Mouse (Mus musculus): Measurements from ENCODE around the gene Pars2. TPM values are rescaled to one million over a fixed set of nuclear protein-coding genes. Genes with fewer than 3 reads are reported as not detected.

The Pars2 gene
- polyA plus RNA-seq, 1 experiment from 2014 or later: 4.3 TPM

DNA sequence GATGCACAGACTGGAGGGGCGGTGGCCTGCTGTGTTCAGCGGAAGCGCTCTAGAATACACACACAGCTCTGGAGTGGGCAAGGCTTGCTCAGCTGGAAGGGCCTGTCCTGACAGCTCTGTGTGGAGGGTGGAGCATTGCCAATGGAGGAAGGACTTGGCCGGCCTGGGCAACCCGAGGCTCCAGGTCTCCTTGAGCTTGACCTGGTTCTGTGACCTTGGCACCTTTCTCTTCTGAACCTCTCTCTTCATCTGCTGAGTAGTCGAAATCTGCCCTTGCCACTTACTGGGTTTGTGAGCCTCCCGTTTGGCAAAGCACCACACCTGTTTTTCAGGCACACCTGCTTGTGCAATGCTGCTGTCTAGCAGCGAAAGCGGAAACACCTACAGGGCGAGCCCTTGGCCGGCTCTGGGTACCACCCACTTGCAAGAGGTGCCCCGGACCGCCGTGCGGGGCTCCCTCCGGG lies 28.8 kb upstream of the Pars2 start, which contains the start of gene Ttc22:
Ttc22 (plus strand) TSS at position 403 of the 464 bp plus-strand sequence.
- peak within 1 kb of the TSS; percentile 22 for H3K4me3 ChIP-seq (ENCODE audit: low read depth, low read length)
- H3K27me3 ChIP-seq (ENCODE audit: insufficient read depth, low read length): peaks cover 31% of the 10 kb centered on the region
- H3K36me3 ChIP-seq (replicated peaks; ENCODE audit: insufficient read depth, low read length): no peaks in the 10 kb centered on the region
- H3K4me1 ChIP-seq (ENCODE audit: insufficient read depth): peaks cover 2% of the 10 kb centered on the region; the same call in 1 of the 2 replicates
- H3K9ac ChIP-seq (replicated peaks): no peak within 1 kb of the TSS
- H3K9me3 ChIP-seq (ENCODE audit: low read length): no peaks in the 10 kb centered on the region
- ATAC-seq (peak; percentile 51; the same call in 1 of the 2 replicates), DNase-seq (no peak)
- 22% methylated on average over 16 of the region's 16 CpGs for WGBS (ENCODE audit: insufficient replicate concordance)
- no peak within 1 kb of the TSS for H3K27ac ChIP-seq (ENCODE audit: low read depth)
- TF ChIP-seq CTCF (IDR thresholded peaks at IDR 0.05; ENCODE audit: low read depth): no peak
- TF ChIP-seq EP300 (IDR thresholded peaks at IDR 0.05; ENCODE audit: low read depth): no peak
- peak within 1 kb of the TSS; percentile 59 for H3K4me2 ChIP-seq (ENCODE audit: low read depth, low read length)

- H3K36me3 ChIP-seq (replicated peaks; ENCODE audit: insufficient read depth, low read length): no peaks in the 10 kb centered on the region
- no peak overlapping the region for H3K9ac ChIP-seq (replicated peaks)
- peaks cover 27% of the 10 kb centered on the region for H3K27me3 ChIP-seq (ENCODE audit: insufficient read depth, low read length)
- no peak overlapping the region for H3K27ac ChIP-seq (ENCODE audit: low read depth)
- WGBS (ENCODE audit: insufficient replicate concordance): 22% methylated on average over 28 of the region's 28 CpGs
- no peak for DNase-seq
- TF ChIP-seq EP300 (IDR thresholded peaks at IDR 0.05; ENCODE audit: low read depth) (no peak), CTCF (IDR thresholded peaks at IDR 0.05; ENCODE audit: low read depth) (no peak)
- H3K4me2 ChIP-seq (ENCODE audit: low read depth, low read length): no peak overlapping the region
- H3K4me3 ChIP-seq (ENCODE audit: low read depth, low read length): 0 out of 2 replicates have a peak overlapping the region, but pooled peaks have one; percentile 22
- H3K9me3 ChIP-seq (ENCODE audit: low read length): no peaks in the 10 kb centered on the region
- H3K4me1 ChIP-seq (ENCODE audit: insufficient read depth): no peaks in the 10 kb centered on the region
- ATAC-seq: no peak
Measured at GRCm38 (mm10) chr4:106622712-106623111, 28.2 kb upstream of the Pars2 start.

DNA sequence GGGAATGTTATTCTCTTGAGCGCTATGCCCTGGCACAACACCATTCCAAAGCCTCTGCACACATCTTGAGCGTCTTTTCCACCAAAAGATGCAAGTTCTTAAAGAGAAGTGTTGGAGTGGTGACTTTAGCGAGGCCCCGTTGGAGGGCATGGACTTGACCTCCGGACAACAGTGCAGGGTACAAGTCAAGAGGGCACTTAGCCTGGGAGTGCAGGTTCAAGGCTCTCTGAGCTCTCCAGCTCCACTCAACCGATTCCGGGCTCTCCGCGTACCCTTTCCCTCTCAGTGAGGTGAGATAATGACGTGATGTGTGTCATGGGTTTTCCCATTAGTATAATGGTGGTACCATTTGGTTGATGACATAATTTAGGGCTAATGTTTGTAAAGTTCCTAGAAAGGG lies 26.6 kb upstream of the Pars2 start:
- 86% methylated on average over 10 of the region's 10 CpGs for WGBS (ENCODE audit: insufficient replicate concordance)
- Histone ChIP-seq H3K9me3 (ENCODE audit: low read length) (no peaks in the 10 kb centered on the region), H3K4me3 (ENCODE audit: low read depth, low read length) (no peak overlapping the region), H3K9ac (replicated peaks) (no peak overlapping the region), H3K4me2 (ENCODE audit: low read depth, low read length) (no peak overlapping the region), H3K36me3 (replicated peaks; ENCODE audit: insufficient read depth, low read length) (no peaks in the 10 kb centered on the region), H3K27me3 (ENCODE audit: insufficient read depth, low read length) (peaks cover 27% of the 10 kb centered on the region), H3K27ac (ENCODE audit: low read depth) (no peak overlapping the region), H3K4me1 (ENCODE audit: insufficient read depth) (no peaks in the 10 kb centered on the region)
- ATAC-seq (no peak), DNase-seq (no peak)
- TF ChIP-seq EP300 (IDR thresholded peaks at IDR 0.05; ENCODE audit: low read depth) (no peak), CTCF (IDR thresholded peaks at IDR 0.05; ENCODE audit: low read depth) (no peak)

- Histone ChIP-seq H3K27ac (ENCODE audit: low read depth) (no peak overlapping the region), H3K36me3 (replicated peaks; ENCODE audit: insufficient read depth, low read length) (no peaks in the 10 kb centered on the region), H3K9me3 (ENCODE audit: low read length) (no peaks in the 10 kb centered on the region), H3K4me2 (ENCODE audit: low read depth, low read length) (no peak overlapping the region), H3K4me3 (ENCODE audit: low read depth, low read length) (no peak overlapping the region), H3K27me3 (ENCODE audit: insufficient read depth, low read length) (peaks cover 11% of the 10 kb centered on the region), H3K4me1 (ENCODE audit: insufficient read depth) (no peaks in the 10 kb centered on the region), H3K9ac (replicated peaks) (no peak overlapping the region)
- DNase-seq: no peak
- TF ChIP-seq EP300 (IDR thresholded peaks at IDR 0.05; ENCODE audit: low read depth) (no peak), CTCF (IDR thresholded peaks at IDR 0.05; ENCODE audit: low read depth) (no peak)
- WGBS (ENCODE audit: insufficient replicate concordance): 73% methylated on average over 5 of the region's 5 CpGs
- no peak for ATAC-seq
Measured at GRCm38 (mm10) chr4:106627809-106628208, 23.1 kb upstream of the Pars2 start.

DNA sequence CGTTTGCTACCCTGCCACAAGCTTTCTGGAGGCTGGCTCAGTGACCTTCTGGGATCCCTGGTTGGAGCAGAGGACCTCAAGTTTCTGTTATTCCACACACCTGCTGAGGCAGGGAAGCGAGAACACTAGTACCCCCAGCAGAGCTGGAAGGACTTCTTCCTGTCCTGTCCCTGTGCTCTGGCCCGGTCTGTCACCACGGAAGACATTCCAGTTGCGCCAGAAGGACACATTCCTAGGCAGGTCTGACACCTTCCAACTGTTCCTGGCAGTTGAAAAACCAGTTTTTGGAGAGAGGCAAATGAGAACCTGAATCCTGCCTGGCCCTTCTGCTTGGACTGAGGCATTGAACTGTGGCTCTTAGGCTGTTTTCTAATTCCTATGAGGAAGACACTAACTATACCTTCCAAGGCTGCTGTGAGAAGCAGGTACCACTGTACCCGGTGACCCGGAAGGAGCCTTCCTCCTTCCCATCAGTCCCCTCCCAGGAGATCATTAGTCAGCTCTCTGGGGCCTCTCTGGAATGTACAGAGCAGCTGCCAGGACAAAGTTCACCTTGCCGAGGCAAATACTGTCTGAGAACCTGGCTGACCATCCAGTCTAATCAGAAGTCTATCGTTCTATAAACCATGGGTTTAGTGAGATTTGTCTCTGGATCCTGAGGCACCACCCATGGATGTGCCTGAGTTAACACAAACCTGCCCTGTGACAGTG lies 22.1 kb upstream of the Pars2 start:
- H3K4me1 ChIP-seq (ENCODE audit: insufficient read depth): no peaks in the 10 kb centered on the region
- H3K36me3 ChIP-seq (replicated peaks; ENCODE audit: insufficient read depth, low read length): no peaks in the 10 kb centered on the region
- H3K27me3 ChIP-seq (ENCODE audit: insufficient read depth, low read length): peaks cover 2% of the 10 kb centered on the region; the same call in 1 of the 2 replicates
- H3K9me3 ChIP-seq (ENCODE audit: low read length): no peaks in the 10 kb centered on the region
- WGBS (ENCODE audit: insufficient replicate concordance): 39% methylated on average over 9 of the region's 9 CpGs
- TF ChIP-seq EP300 (IDR thresholded peaks at IDR 0.05; ENCODE audit: low read depth) (no peak), CTCF (IDR thresholded peaks at IDR 0.05; ENCODE audit: low read depth) (no peak)
- H3K4me3 ChIP-seq (ENCODE audit: low read depth, low read length): no peak overlapping the region
- H3K27ac ChIP-seq (ENCODE audit: low read depth): no peak overlapping the region
- no peak overlapping the region for H3K4me2 ChIP-seq (ENCODE audit: low read depth, low read length)
- DNase-seq: no peak
- H3K9ac ChIP-seq (replicated peaks): no peak overlapping the region
- ATAC-seq: peak; percentile 50; the same call in 1 of the 2 replicates

GRCm38 (mm10) chr4:106629374-106629773 lies 21.5 kb upstream of the Pars2 start:
- H3K4me2 ChIP-seq (ENCODE audit: low read depth, low read length): no peak overlapping the region
- no peak overlapping the region for H3K27ac ChIP-seq (ENCODE audit: low read depth)
- ATAC-seq (no peak), DNase-seq (no peak)
- TF ChIP-seq EP300 (IDR thresholded peaks at IDR 0.05; ENCODE audit: low read depth) (no peak), CTCF (IDR thresholded peaks at IDR 0.05; ENCODE audit: low read depth) (no peak)
- H3K9me3 ChIP-seq (ENCODE audit: low read length): no peaks in the 10 kb centered on the region
- no peak overlapping the region for H3K9ac ChIP-seq (replicated peaks)
- H3K4me3 ChIP-seq (ENCODE audit: low read depth, low read length): no peak overlapping the region
- WGBS (ENCODE audit: insufficient replicate concordance): 57% methylated on average over 5 of the region's 5 CpGs
- no peaks in the 10 kb centered on the region for H3K27me3 ChIP-seq (ENCODE audit: insufficient read depth, low read length)
- H3K36me3 ChIP-seq (replicated peaks; ENCODE audit: insufficient read depth, low read length): no peaks in the 10 kb centered on the region
- no peaks in the 10 kb centered on the region for H3K4me1 ChIP-seq (ENCODE audit: insufficient read depth)
